ENCODE assay signal across 17 mouse cellular contexts in the genomic region with DNA sequence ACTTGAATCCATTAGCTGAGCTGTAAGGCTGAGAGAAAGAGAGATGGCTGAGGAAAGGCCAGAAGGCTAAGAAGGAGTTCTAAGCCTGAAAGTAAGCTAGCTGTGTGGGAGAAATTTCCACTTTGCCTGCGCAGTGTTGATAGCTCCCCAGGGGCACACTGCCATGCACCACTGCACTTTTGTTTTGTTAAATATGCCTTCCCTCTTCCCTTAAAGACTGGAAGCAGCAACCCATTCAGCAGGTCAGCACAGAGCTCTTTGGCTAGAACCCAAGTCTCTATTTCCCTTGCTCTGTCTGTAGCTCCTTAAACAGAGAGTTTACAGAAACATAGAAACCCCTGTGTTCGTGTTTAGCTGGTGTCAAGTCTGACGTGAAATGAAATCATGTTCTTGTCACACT.
DNase-seq lines count a peak whose midpoint lies in the region; ATAC-seq lines count a peak whose summit lies in the region.
"Had no signal": no experiment of that assay in that cellular context is flagged by ENCODE, and none has a peak within 500 bp of the region (broad histone marks: within the 10 kb centered on the region; RNA-seq: fewer than 3 reads in every experiment).

No protein-coding gene starts in this region.

- ATAC-seq in limb, embryonic 13.5 days (ENCODE audit: low FRiP score, low read depth): peak; percentile 36; the same call in 1 of the 2 replicates
- ATAC-seq in forebrain, embryonic 15.5 days (replicated peaks): peak; percentile 89
- ATAC-seq: intestine, embryonic 16.5 days had no signal

- no peak overlapping the region for H3K4me3 ChIP-seq in limb, embryonic 13.5 days
- no peak overlapping the region for H3K4me3 ChIP-seq in limb, embryonic 10.5 days
- H3K4me3 ChIP-seq in forebrain, embryonic 15.5 days: no peak overlapping the region
- H3K4me3 ChIP-seq: erythroblast, embryonic 14.5 days; heart, embryonic 15.5 days; liver, embryonic 15.5 days had no signal

- H3K27me3 ChIP-seq in limb, embryonic 13.5 days: no peaks in the 10 kb centered on the region
- no peaks in the 10 kb centered on the region for H3K27me3 ChIP-seq in limb, embryonic 10.5 days (ENCODE audit: low read depth, poor library complexity, severe bottlenecking)
- H3K27me3 ChIP-seq in forebrain, embryonic 15.5 days: no peaks in the 10 kb centered on the region
- H3K27me3 ChIP-seq: heart, embryonic 15.5 days; liver, embryonic 15.5 days had no signal

- no peaks in the 10 kb centered on the region for H3K36me3 ChIP-seq in limb, embryonic 13.5 days
- no peaks in the 10 kb centered on the region for H3K36me3 ChIP-seq in limb, embryonic 10.5 days
- no peaks in the 10 kb centered on the region for H3K36me3 ChIP-seq in forebrain, embryonic 15.5 days
- H3K36me3 ChIP-seq: heart, embryonic 15.5 days; liver, embryonic 15.5 days had no signal

- H3K9ac ChIP-seq in limb, embryonic 13.5 days: no peak overlapping the region
- no peak overlapping the region for H3K9ac ChIP-seq in forebrain, embryonic 15.5 days (replicated peaks)
- H3K9ac ChIP-seq: heart, embryonic 15.5 days; liver, embryonic 15.5 days had no signal

- no peak overlapping the region for H3K4me2 ChIP-seq in limb, embryonic 13.5 days (replicated peaks)
- no peak overlapping the region for H3K4me2 ChIP-seq in forebrain, embryonic 15.5 days (replicated peaks)
- H3K4me2 ChIP-seq: heart, embryonic 15.5 days; liver, embryonic 15.5 days had no signal

- no peaks in the 10 kb centered on the region for H3K9me3 ChIP-seq in limb, embryonic 13.5 days
- no peaks in the 10 kb centered on the region for H3K9me3 ChIP-seq in limb, embryonic 10.5 days (replicated peaks)
- H3K9me3 ChIP-seq in forebrain, embryonic 15.5 days: no peaks in the 10 kb centered on the region
- H3K9me3 ChIP-seq: heart, embryonic 15.5 days; liver, embryonic 15.5 days had no signal

- DNase-seq in embryo, embryonic 10 days (ENCODE audit: low spot score): peak; percentile 6
- no peak for DNase-seq in embryo, embryonic 9.5 days (ENCODE audit: extremely low spot score)
- no peak for DNase-seq in limb, embryonic 10.5 days (ENCODE audit: low spot score)
- DNase-seq in neural tube, embryonic 10.5 days (ENCODE audit: extremely low spot score, low spot score): peak; percentile 15
- no peak for DNase-seq in heart, postnatal 25 days (ENCODE audit: low spot score)
- DNase-seq in thymus, postnatal 10 days (ENCODE audit: low spot score in 2 of 2): no peak
- DNase-seq: adrenal gland, postnatal 14 days; cerebellum, postnatal 25 days; layer of hippocampus, adult 9-11 months; lung, postnatal 4 days; thymus, adult 2 months had no signal

- no peak overlapping the region for H3K27ac ChIP-seq in limb, embryonic 13.5 days
- no peak overlapping the region for H3K27ac ChIP-seq in limb, embryonic 10.5 days
- H3K27ac ChIP-seq in forebrain, embryonic 15.5 days (replicated peaks): no peak overlapping the region
- H3K27ac ChIP-seq: heart, embryonic 15.5 days; liver, embryonic 15.5 days had no signal

- no peaks in the 10 kb centered on the region; the same call in 1 of the 2 replicates for H3K4me1 ChIP-seq in limb, embryonic 13.5 days
- peaks cover 7% of the 10 kb centered on the region; the same call in 1 of the 2 replicates for H3K4me1 ChIP-seq in limb, embryonic 10.5 days
- H3K4me1 ChIP-seq in forebrain, embryonic 15.5 days: 0 out of 2 replicates have a peak, but pooled peaks cover 6% of the 10 kb centered on the region
- H3K4me1 ChIP-seq: heart, embryonic 15.5 days; liver, embryonic 15.5 days had no signal

- intact Hi-C loops in heart, postnatal 25 days (cut with DNase I): no loop called here

- 33% methylated on average over 3 of the region's 3 CpGs for WGBS in limb, embryonic 13.5 days
- WGBS in limb, embryonic 10.5 days: 63% methylated on average over 3 of the region's 3 CpGs
- 9% methylated on average over 3 of the region's 3 CpGs for WGBS in forebrain, embryonic 15.5 days

Comparison
In these comparisons a context has a peak if more than half of its experiments do, and no peak if none do; other contexts are left out.
1. DNase-seq: peak in embryo, embryonic 10 days (single experiment) and neural tube, embryonic 10.5 days (single experiment); none in embryo, embryonic 9.5 days (single experiment), limb, embryonic 10.5 days (single experiment), heart, postnatal 25 days (single experiment) and thymus, postnatal 10 days (0 of 2).